Mouse (Mus musculus) neural tube, embryonic 13.5 days (tissue): ENCODE measurements at regions not wholly inside any gene's neighbourhood (a gene's known extent, or its start where the extent isn't known, plus 50 kb on each side); places are given as distances from the start of the nearest gene placed in this dataset.
"Not testable (repeated sequence)": the region's sequence is repeated elsewhere in the genome, so short reads cannot be mapped to it uniquely, and the experiment has no call there.

Experiments used
- ATAC-seq: fragments of 200-750 bp; cut with Nextera tagmentation; 2 replicates; pipeline ENCODE4 v1.8.0; 2017; ENCODE audit warnings: low read depth, mild to moderate bottlenecking, moderate TSS enrichment, moderate library complexity
- H3K27ac ChIP-seq: fragments of 300-500 bp; sonication (generic); replicated peaks from 2 replicates; pipeline ENCODE4 v1.5.1; 2015; ENCODE audit warnings: moderate library complexity, mild to moderate bottlenecking, inconsistent platforms
- H3K27me3 ChIP-seq: fragments of 300-500 bp; sonication (generic); 2 replicates; pipeline ENCODE4 v1.6.1; 2015; ENCODE audit warnings: mild to moderate bottlenecking, inconsistent platforms
- H3K36me3 ChIP-seq: fragments of 300-500 bp; sonication (generic); 2 replicates; pipeline ENCODE4 v1.6.1; 2015; ENCODE audit warnings: mild to moderate bottlenecking, inconsistent platforms
- H3K4me1 ChIP-seq: fragments of 300-500 bp; sonication (generic); replicated peaks from 2 replicates; pipeline ENCODE4 v1.6.1; 2015; ENCODE audit warnings: inconsistent platforms
- H3K4me2 ChIP-seq: fragments of 300-500 bp; sonication (generic); 2 replicates; pipeline ENCODE4 v1.6.1; 2015; ENCODE audit warnings: inconsistent platforms, mild to moderate bottlenecking, moderate library complexity
- H3K4me3 ChIP-seq: fragments of 300-500 bp; sonication (generic); 2 replicates; pipeline ENCODE4 v1.5.1; 2015; ENCODE audit warnings: mild to moderate bottlenecking, inconsistent platforms
- H3K9ac ChIP-seq: fragments of 300-500 bp; sonication (generic); 2 replicates; pipeline ENCODE4 v1.6.1; 2015; ENCODE audit warnings: moderate library complexity, mild to moderate bottlenecking, inconsistent platforms
- H3K9me3 ChIP-seq: fragments of 300-500 bp; sonication (generic); 2 replicates; pipeline ENCODE4 v1.6.1; 2016; ENCODE audit warnings: inconsistent platforms
- WGBS: fragments of 180-500 bp; shearing (Covaris S2); methylation state at CpG from one replicate; pipeline ENCODE4 v1.1.7; 2015; 5-methylcytosine and 5-hydroxymethylcytosine counted together

DNA sequence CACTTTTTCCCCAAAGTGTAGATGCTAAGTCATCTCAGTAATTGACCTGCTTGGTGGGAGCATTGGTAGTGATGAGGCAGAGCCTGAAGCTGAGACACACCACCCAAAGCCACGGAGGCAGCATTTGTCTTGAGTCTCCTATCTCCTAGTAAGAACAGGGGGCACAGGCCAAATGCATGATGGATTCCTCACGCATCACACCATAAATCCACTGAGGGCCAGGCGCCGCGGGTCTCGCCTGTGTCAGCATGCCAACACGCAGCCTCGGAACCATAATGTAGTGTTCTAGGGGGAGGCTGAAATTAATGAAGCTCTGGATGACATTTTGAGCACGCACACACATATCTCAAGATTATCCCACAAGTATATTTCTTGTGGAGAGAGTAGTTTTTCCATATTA is 521.5 kb downstream of the Bnc2 start:
- ATAC-seq, result no peak
- no peaks in the 10 kb centered on the region for H3K9me3 ChIP-seq
- H3K36me3 ChIP-seq, result no peaks in the 10 kb centered on the region
- H3K4me3 ChIP-seq, result no peak overlapping the region
- H3K4me1 ChIP-seq, result peaks cover 32% of the 10 kb centered on the region
- no peak overlapping the region for H3K4me2 ChIP-seq
- H3K9ac ChIP-seq, result no peak overlapping the region
- 77% methylated on average over 9 of the region's 9 CpGs for WGBS
- no peak overlapping the region for H3K27ac ChIP-seq
- H3K27me3 ChIP-seq, result no peaks in the 10 kb centered on the region

DNA sequence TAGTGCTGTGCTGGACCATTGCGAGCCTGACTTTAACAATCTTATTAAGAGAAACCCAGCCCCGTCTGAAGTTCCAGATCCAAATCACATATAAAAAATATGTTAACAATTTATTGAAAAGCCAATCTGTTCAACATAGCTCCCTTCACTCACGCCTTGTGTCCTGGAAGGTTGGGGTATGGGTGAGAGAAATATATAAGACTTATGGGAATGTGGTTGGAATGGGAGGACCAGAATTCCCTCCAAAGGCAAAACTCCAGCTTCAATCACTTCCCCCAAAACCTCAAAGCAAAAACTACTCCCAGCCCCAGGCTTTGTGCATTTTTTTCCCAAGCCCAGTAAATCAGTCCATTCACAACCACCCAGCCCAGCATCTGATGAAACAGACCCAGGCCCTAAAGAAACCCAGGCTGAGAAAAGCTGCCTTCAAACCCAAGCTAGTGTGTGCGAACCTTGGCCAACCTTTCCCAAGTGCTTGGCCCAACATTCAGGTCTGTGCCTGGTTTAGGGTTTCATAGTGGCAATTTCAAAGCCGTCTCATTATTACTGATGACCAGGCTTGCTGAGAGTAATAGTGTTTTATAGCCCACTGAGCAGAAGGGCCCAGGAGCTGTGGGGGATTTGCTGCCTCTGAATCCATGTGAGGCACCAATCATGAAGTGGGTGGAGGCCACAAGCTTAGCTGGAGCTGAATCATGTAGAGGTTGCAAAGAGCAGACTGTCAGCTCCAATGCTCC is 517.0 kb downstream of the Bnc2 start:
- Histone ChIP-seq H3K4me3 (no peak overlapping the region), H3K4me1 (peaks cover 4% of the 10 kb centered on the region; the same call in 1 of the 2 replicates), H3K36me3 (no peaks in the 10 kb centered on the region), H3K9ac (no peak overlapping the region), H3K27me3 (no peaks in the 10 kb centered on the region), H3K9me3 (no peaks in the 10 kb centered on the region), H3K27ac (no peak overlapping the region), H3K4me2 (no peak overlapping the region)
- 66% methylated on average over 5 of the region's 5 CpGs for WGBS
- ATAC-seq, result no peak

DNA sequence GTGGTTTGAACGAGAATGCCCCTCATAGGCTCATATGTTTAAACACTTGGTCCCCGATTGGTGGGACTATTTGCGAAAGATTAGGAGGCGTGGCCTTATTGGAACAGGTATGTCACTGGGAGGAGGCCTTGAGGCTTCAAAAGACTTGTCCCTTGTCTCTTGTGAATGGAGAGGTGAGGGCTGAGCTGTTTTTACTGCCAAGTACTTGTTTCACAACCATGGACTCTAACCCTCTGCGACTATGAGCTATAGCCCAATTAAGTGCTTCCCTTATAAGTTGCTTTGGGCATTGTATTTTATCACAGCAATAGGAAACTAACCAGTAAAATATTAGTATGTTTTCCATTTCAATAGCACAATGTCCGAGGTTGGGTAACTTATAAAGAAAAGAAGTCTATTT is 511.7 kb downstream of the Bnc2 start:
- no peak overlapping the region for H3K9ac ChIP-seq
- H3K27ac ChIP-seq, result no peak overlapping the region
- no peak overlapping the region for H3K4me2 ChIP-seq
- no peaks in the 10 kb centered on the region for H3K9me3 ChIP-seq
- peaks cover 2% of the 10 kb centered on the region; the same call in 1 of the 2 replicates for H3K4me1 ChIP-seq
- H3K4me3 ChIP-seq, result no peak overlapping the region
- no peaks in the 10 kb centered on the region for H3K27me3 ChIP-seq
- 90% methylated on average over 6 of the region's 6 CpGs for WGBS
- no peaks in the 10 kb centered on the region for H3K36me3 ChIP-seq
- ATAC-seq, result no peak

DNA sequence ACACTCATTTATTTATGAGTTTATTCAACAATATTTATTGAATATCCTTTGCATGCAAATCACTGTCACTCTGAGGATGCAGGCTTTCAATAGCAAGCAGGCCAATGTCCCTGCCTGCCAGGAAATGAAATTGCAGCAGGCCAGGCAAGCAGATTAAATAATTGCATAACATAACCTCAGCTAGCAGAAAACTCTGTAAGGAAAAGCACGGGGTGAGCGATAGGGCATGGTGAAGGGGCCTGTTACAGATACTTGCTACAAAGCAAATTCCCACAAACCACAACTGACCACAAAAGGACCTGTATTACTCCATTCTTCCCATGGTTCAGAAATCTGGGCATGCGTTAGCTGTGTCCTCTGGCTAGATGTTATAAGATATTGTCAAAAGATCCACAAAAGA is 509.8 kb downstream of the Bnc2 start:
- no peaks in the 10 kb centered on the region for H3K27me3 ChIP-seq
- H3K27ac ChIP-seq, result no peak overlapping the region
- no peaks in the 10 kb centered on the region for H3K4me1 ChIP-seq
- H3K9ac ChIP-seq, result no peak overlapping the region
- no peak for ATAC-seq
- H3K4me3 ChIP-seq, result no peak overlapping the region
- 84% methylated on average over 3 of the region's 3 CpGs for WGBS
- no peaks in the 10 kb centered on the region for H3K9me3 ChIP-seq
- H3K36me3 ChIP-seq, result no peaks in the 10 kb centered on the region
- no peak overlapping the region for H3K4me2 ChIP-seq

DNA sequence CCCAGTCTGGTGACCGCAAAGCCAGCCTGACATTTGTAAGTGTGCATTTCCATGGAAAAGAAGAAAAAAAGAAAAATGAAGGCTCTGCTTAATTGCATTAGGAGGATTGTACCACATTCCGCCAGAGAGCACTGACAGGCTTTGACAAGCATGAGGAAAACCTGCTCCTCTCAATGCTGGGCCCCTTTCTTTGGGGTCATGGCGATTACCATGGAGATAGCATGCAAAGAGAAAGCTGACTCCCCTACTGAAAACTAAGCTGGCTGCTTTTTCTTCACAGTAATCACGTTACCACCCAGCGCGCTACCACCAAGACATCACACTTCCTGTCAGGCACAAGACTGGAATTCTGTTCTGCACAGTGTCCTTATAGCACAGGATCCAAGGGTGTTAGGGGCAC is 502.2 kb downstream of the Bnc2 start:
- peaks cover 22% of the 10 kb centered on the region for H3K4me1 ChIP-seq
- H3K9ac ChIP-seq, result no peak overlapping the region
- H3K27ac ChIP-seq, result no peak overlapping the region
- no peaks in the 10 kb centered on the region for H3K27me3 ChIP-seq
- 23% methylated on average over 6 of the region's 6 CpGs for WGBS
- H3K9me3 ChIP-seq, result no peaks in the 10 kb centered on the region
- H3K4me2 ChIP-seq, result no peak overlapping the region
- no peak overlapping the region for H3K4me3 ChIP-seq
- H3K36me3 ChIP-seq, result no peaks in the 10 kb centered on the region
- ATAC-seq, result 0 out of 2 replicates have a peak, but pooled peaks have one; percentile 53

DNA sequence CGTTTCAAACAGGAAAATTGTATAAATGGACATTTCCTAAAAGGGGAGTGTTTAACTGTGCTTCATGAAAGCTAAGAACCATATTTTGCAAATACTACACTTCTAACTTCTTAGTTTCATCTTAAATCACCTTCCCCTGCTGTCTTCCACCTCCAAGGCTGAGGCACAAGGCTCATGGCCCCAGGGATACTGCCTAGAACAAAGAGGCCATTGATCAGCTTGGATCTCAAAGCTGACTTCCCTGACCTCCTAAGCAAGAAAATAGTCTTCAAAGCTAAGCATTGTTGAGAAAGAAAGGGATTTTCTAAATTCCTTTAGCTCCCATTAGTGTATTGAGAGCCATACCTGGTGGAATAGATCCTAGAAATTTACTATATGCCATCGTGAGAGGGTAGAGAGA is 501.6 kb downstream of the Bnc2 start:
- H3K4me3 ChIP-seq, result no peak overlapping the region
- H3K4me1 ChIP-seq, result peaks cover 23% of the 10 kb centered on the region
- no peak overlapping the region for H3K4me2 ChIP-seq
- ATAC-seq, result no peak
- H3K9me3 ChIP-seq, result no peaks in the 10 kb centered on the region
- H3K36me3 ChIP-seq, result no peaks in the 10 kb centered on the region
- no peaks in the 10 kb centered on the region for H3K27me3 ChIP-seq
- H3K9ac ChIP-seq, result no peak overlapping the region
- H3K27ac ChIP-seq, result no peak overlapping the region
- WGBS, result 61% methylated on average over 2 of the region's 2 CpGs

DNA sequence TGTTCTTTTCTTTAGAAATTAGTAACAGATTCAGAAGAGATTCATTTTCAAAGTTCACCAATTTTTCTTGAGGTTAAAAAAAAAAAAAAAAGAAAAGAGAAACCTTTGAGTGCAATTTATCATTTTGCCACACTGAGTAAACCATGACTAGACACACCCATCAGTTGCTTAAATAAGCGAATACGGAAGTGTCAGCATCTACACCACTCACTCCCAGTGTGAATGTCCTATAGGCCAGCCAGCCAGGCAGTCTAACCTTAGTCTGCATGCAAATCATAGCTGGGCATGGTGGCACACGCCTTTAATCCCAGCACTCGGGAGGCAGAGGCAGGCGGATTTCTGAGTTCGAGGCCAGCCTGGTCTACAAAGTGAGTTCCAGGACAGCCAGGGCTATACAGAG is 498.6 kb downstream of the Bnc2 start:
- not testable (repeated sequence) for H3K27ac ChIP-seq, H3K4me2 ChIP-seq, H3K9me3 ChIP-seq, H3K4me3 ChIP-seq, H3K36me3 ChIP-seq, H3K27me3 ChIP-seq, H3K9ac ChIP-seq, ATAC-seq
- 94% methylated on average over 6 of the region's 6 CpGs for WGBS
- H3K4me1 ChIP-seq, result peaks cover 23% of the 10 kb centered on the region

DNA sequence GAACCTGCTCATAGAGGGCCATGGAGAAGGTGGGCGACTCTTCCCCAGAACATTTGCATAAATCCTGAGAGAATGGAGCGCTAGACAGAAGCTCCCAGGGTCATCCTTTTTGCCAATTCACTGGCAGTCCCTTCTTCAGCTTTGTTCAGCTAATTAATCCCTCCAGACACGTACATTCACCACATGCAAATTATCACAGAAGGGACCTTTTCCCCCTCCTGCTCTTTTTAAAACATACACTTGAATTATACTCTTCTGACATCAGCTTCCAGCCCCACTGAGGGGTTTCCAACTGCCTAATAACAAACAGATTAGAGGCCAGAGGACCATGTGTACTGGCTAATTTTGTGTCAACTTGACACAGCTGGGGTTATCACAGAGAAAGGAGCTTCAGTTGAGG is 497.2 kb downstream of the Bnc2 start:
- Histone ChIP-seq H3K27ac (no peak overlapping the region), H3K9ac (no peak overlapping the region), H3K4me3 (no peak overlapping the region), H3K36me3 (no peaks in the 10 kb centered on the region), H3K4me2 (no peak overlapping the region), H3K9me3 (no peaks in the 10 kb centered on the region), H3K4me1 (peaks cover 18% of the 10 kb centered on the region), H3K27me3 (no peaks in the 10 kb centered on the region)
- WGBS, result 31% methylated on average over 3 of the region's 3 CpGs
- ATAC-seq, result peak; percentile 53; the same call in 1 of the 2 replicates

DNA sequence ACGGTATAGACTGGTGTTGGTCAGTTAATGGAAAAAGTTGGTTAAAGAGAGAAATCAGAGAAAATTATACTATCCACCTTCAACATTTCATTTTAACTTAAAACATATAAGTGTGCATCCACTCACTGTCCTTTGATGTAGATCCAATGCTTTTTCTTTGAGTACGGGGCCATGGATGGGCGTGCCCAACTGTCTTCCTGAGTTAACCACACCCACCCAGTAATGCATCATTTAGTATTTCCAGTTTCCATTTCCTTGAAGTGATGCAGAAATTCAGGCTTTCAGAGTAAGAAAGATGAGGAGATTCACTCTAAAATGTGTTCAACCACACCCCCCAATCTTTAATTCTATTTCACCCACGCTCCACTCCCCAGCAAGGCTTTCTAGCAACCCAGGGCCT is 490.6 kb downstream of the Bnc2 start:
- 94% methylated on average over 4 of the region's 4 CpGs for WGBS
- Histone ChIP-seq H3K9me3 (no peaks in the 10 kb centered on the region), H3K36me3 (no peaks in the 10 kb centered on the region), H3K27ac (no peak overlapping the region), H3K27me3 (no peaks in the 10 kb centered on the region), H3K4me1 (no peaks in the 10 kb centered on the region), H3K4me2 (no peak overlapping the region), H3K4me3 (no peak overlapping the region), H3K9ac (no peak overlapping the region)
- ATAC-seq, result no peak

DNA sequence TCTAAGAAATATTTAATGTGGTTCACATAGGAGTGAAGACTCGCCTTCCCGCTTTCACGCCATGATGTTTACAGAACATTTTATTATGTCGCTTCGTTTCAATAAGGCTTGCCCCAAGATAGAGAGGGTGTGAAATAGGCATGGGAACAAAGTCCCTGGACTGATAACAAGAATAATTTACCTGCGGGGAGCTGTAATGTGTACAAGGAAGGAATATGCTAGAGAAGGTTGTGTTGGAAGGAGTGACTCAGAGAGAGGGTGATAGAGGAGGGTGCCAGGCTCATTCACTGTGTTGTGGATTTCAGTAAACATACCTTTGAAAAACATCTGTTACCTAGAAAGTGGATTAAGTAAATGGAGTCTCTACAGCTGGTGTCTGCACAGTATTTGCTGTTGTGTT is 490.2 kb downstream of the Bnc2 start:
- Histone ChIP-seq H3K27me3 (no peaks in the 10 kb centered on the region), H3K9ac (no peak overlapping the region), H3K4me1 (no peaks in the 10 kb centered on the region), H3K9me3 (no peaks in the 10 kb centered on the region), H3K4me3 (no peak overlapping the region), H3K4me2 (no peak overlapping the region), H3K36me3 (no peaks in the 10 kb centered on the region), H3K27ac (no peak overlapping the region)
- ATAC-seq, result no peak
- 90% methylated on average over 6 of the region's 6 CpGs for WGBS

DNA sequence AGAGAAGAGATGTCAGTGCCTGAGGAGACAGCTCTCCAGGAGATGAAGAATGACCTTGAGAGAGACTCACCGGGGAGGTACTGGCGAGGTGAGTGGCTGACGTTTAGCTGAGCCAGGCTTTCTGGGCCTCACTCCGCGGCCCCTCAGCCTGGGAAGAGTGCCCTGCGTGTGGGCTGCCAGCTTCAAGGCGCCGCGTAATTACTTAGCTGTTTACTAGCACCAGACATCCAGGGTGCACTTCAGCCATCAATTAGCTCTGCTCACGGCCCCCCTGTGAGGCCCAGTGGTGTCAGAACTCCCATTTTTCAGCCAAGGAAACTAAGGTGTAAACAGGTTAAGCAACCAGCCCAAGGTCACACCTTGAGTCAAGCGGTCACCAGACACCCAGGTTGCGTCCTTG is 485.8 kb downstream of the Bnc2 start:
- Histone ChIP-seq H3K27me3 (no peaks in the 10 kb centered on the region), H3K4me1 (no peaks in the 10 kb centered on the region), H3K36me3 (no peaks in the 10 kb centered on the region), H3K4me3 (no peak overlapping the region), H3K27ac (no peak overlapping the region), H3K9me3 (no peaks in the 10 kb centered on the region), H3K4me2 (no peak overlapping the region), H3K9ac (no peak overlapping the region)
- 51% methylated on average over 12 of the region's 12 CpGs for WGBS
- ATAC-seq, result peak; percentile 47

DNA sequence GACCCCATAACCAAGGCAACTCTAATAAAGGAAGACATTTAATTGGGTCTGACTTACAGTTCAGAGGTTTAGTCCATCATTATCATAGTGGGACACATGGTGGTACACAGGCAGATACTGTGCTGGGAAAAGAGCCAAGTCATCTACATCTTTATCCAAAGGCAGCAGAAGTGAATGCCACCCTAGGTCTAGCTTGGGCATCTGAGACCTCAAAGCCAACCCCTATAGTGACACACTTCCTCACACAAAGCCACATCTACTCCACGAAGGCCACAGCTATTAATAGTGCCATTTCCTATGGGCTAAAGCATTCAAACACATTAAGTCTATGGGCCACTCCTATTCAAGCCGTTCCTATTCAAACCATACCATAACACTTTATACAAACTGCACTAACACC is 483.8 kb downstream of the Bnc2 start:
- Histone ChIP-seq H3K27me3 (no peaks in the 10 kb centered on the region), H3K4me2 (no peak overlapping the region), H3K36me3 (no peaks in the 10 kb centered on the region), H3K27ac (no peak overlapping the region), H3K4me3 (no peak overlapping the region), H3K9ac (no peak overlapping the region), H3K4me1 (no peaks in the 10 kb centered on the region), H3K9me3 (no peaks in the 10 kb centered on the region)
- WGBS, result 90% methylated on average over 2 of the region's 2 CpGs
- no peak for ATAC-seq

DNA sequence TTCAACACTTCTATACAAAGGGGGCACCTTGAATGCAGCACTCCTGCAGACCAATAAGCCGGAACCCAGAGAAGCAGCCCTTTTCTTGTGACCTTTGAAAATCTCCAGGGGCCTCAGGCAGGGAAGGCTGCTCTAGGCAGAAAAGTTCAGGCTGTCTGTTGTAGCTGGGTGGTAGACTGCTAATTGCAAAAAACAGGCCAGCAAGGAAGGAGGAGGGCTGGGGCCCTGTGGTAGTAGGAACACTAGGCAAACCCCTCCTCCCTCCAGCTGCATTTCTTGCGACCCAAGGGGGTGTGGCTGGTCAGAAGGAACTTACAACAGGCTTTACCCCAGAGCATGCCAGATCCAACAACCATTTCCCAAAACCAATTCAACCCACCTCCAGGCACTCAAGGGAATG is 482.8 kb downstream of the Bnc2 start:
- no peak for ATAC-seq
- H3K27ac ChIP-seq, result no peak overlapping the region
- no peaks in the 10 kb centered on the region for H3K4me1 ChIP-seq
- H3K9ac ChIP-seq, result no peak overlapping the region
- no peaks in the 10 kb centered on the region for H3K36me3 ChIP-seq
- H3K4me2 ChIP-seq, result no peak overlapping the region
- H3K27me3 ChIP-seq, result no peaks in the 10 kb centered on the region
- no peak overlapping the region for H3K4me3 ChIP-seq
- WGBS, result 49% methylated on average over 2 of the region's 2 CpGs
- no peaks in the 10 kb centered on the region for H3K9me3 ChIP-seq
